Mouse (Mus musculus) MEL (cell line): ENCODE data around the gene Phf2.

Experiments
- CHD2 ChIP-seq: IDR thresholded peaks from 2 replicates; pipeline ENCODE4 v1.6.1; 2011; ENCODE audit warnings: low read length, improper control_type of control experiment
- CTCF ChIP-seq, 3 experiments: IDR thresholded peaks in 2 of 3; conservative IDR thresholded peaks in 1 of 3; 2 replicates each; pipeline ENCODE4 v1.5.1; 2011 to 2012; ENCODE audit warnings: low read length in 3 of 3, low read depth in 2 of 3, mild to moderate bottlenecking in 2 of 3, improper control_type of control experiment in 1 of 3, inconsistent platforms in 1 of 3, mixed read lengths in 1 of 3, moderate library complexity in 1 of 3; ENCODE audit not compliant: control insufficient read depth in 1 of 3, insufficient read depth in 1 of 3, poor library complexity in 1 of 3, severe bottlenecking in 1 of 3
- E2F4 ChIP-seq: IDR thresholded peaks from 2 replicates; pipeline ENCODE4 v1.6.1; 2011; ENCODE audit warnings: low read depth, low read length, improper control_type of control experiment, borderline replicate concordance
- EP300 ChIP-seq, 2 experiments: IDR thresholded peaks; 2 replicates each; pipeline ENCODE4 v1.6.1; 2011; ENCODE audit warnings: improper control_type of control experiment in 2 of 2, low read length in 2 of 2, low read depth in 1 of 2, mild to moderate bottlenecking in 1 of 2
- GABPA ChIP-seq: IDR thresholded peaks from 2 replicates; pipeline ENCODE4 v1.6.1; 2012; ENCODE audit warnings: low read depth, mild to moderate bottlenecking, inconsistent platforms, low read length, improper control_type of control experiment, moderate library complexity
- GATA1 ChIP-seq: IDR thresholded peaks from 2 replicates; pipeline ENCODE4 v1.6.1; 2011; ENCODE audit warnings: low read depth, low read length, improper control_type of control experiment
- HCFC1 ChIP-seq: IDR thresholded peaks from 2 replicates; pipeline ENCODE4 v1.6.1; 2012; ENCODE audit warnings: low read depth, mild to moderate bottlenecking, inconsistent platforms, low read length, improper control_type of control experiment, moderate library complexity
- MYB ChIP-seq: IDR thresholded peaks from 2 replicates; pipeline ENCODE4 v1.6.1; 2011; ENCODE audit warnings: mild to moderate bottlenecking, low read depth, low read length, improper control_type of control experiment
- MYC ChIP-seq: IDR thresholded peaks from 2 replicates; pipeline ENCODE4 v1.6.1; 2011; ENCODE audit warnings: low read depth, mild to moderate bottlenecking, low read length, improper control_type of control experiment, moderate library complexity
- POLR2AphosphoS2 ChIP-seq: IDR thresholded peaks from 2 replicates; pipeline ENCODE4 v1.6.1; 2011; ENCODE audit warnings: low read length, improper control_type of control experiment
- SMC3 ChIP-seq: IDR thresholded peaks from 2 replicates; pipeline ENCODE4 v1.6.1; 2011; ENCODE audit warnings: low read depth, low read length, improper control_type of control experiment
- USF1 ChIP-seq: IDR thresholded peaks from 2 replicates; pipeline ENCODE4 v1.6.1; 2014; ENCODE audit warnings: low read depth, mild to moderate bottlenecking, inconsistent platforms, low read length, improper control_type of control experiment, moderate library complexity
- ZNF384 ChIP-seq: IDR thresholded peaks from 2 replicates; pipeline ENCODE4 v1.6.1; 2012; ENCODE audit warnings: low read depth, mild to moderate bottlenecking, inconsistent platforms, low read length, improper control_type of control experiment

GRCm38 (mm10) chr13:48822288-48822687 lies 48.6 kb downstream of the Phf2 start:
- TF ChIP-seq GATA1 (no peak), MYB (no peak), CTCF (IDR thresholded peaks at IDR 0.05 in 2 of 3, conservative IDR thresholded peaks at IDR 0.05 in 1 of 3; ENCODE audit: control insufficient read depth in 1 of 3, insufficient read depth in 1 of 3, low read depth in 2 of 3, low read length in 3 of 3, poor library complexity in 1 of 3, severe bottlenecking in 1 of 3) (no peak), GABPA (no peak), EP300 (IDR thresholded peaks at IDR 0.05; ENCODE audit: low read depth in 1 of 2, low read length in 2 of 2) (no peak), USF1 (no peak), E2F4 (no peak), POLR2AphosphoS2 (no peak), HCFC1 (no peak), CHD2 (no peak), ZNF384 (no peak), SMC3 (no peak), MYC (no peak)
